Mouse (Mus musculus): ENCODE measurements at regions not wholly inside any gene's neighbourhood (a gene's known extent, or its start where the extent isn't known, plus 50 kb on each side); places are given as distances from the start of the nearest gene placed in this dataset.
A peak's percentile ranks its signal among the peaks of the same experiment; 100 is the strongest.

- no peak for DNase-seq
These were observed 239.5 kb upstream of the Trib2 start for GRCm38 (mm10) chr12:16056216-16056615.

GRCm38 (mm10) chr12:16054591-16054990 is 237.9 kb upstream of the Trib2 start:
- DNase-seq, result no peak

GRCm38 (mm10) chr12:16053735-16054134 is 237.0 kb upstream of the Trib2 start:
- DNase-seq, result no peak

GRCm38 (mm10) chr12:16052998-16053397 is 236.3 kb upstream of the Trib2 start:
- no peak for DNase-seq

GRCm38 (mm10) chr12:16052353-16052752 is 235.6 kb upstream of the Trib2 start:
- no peak for DNase-seq

GRCm38 (mm10) chr12:16051439-16051838 is 234.7 kb upstream of the Trib2 start:
- DNase-seq, result no peak

GRCm38 (mm10) chr12:16049545-16049944 is 232.8 kb upstream of the Trib2 start:
- DNase-seq, result no peak

GRCm38 (mm10) chr12:16046643-16047042 is 229.9 kb upstream of the Trib2 start:
- no peak for DNase-seq

GRCm38 (mm10) chr12:16045791-16046494 is 229.2 kb upstream of the Trib2 start:
- DNase-seq, result no peak

GRCm38 (mm10) chr12:16043466-16044214 is 226.9 kb upstream of the Trib2 start:
- DNase-seq, result no peak

- peak; percentile 79 for DNase-seq
These were observed 225.6 kb upstream of the Trib2 start for GRCm38 (mm10) chr12:16042362-16042761.

- DNase-seq, result no peak
These were observed 224.4 kb upstream of the Trib2 start for GRCm38 (mm10) chr12:16041129-16041528.

- DNase-seq, result no peak
These were observed 218.8 kb upstream of the Trib2 start for GRCm38 (mm10) chr12:16035551-16035950.

- DNase-seq, result no peak
These were observed 218.2 kb upstream of the Trib2 start for GRCm38 (mm10) chr12:16034691-16035515.

- DNase-seq, result no peak
These were observed 209.9 kb upstream of the Trib2 start for GRCm38 (mm10) chr12:16026654-16027053.

- no peak for DNase-seq
These were observed 206.6 kb upstream of the Trib2 start for GRCm38 (mm10) chr12:16023273-16023672.

- no peak for DNase-seq
These were observed 204.6 kb upstream of the Trib2 start for GRCm38 (mm10) chr12:16021202-16021821.

GRCm38 (mm10) chr12:16018237-16018636 is 201.5 kb upstream of the Trib2 start:
- DNase-seq, result no peak

GRCm38 (mm10) chr12:16016621-16017020 is 199.9 kb upstream of the Trib2 start:
- DNase-seq, result no peak

GRCm38 (mm10) chr12:16015596-16015995 is 198.9 kb upstream of the Trib2 start:
- DNase-seq, result no peak

- no peak for DNase-seq
These were observed 198.0 kb upstream of the Trib2 start for GRCm38 (mm10) chr12:16014679-16015078.

GRCm38 (mm10) chr12:16013861-16014630 is 197.3 kb upstream of the Trib2 start:
- DNase-seq, result peak; percentile 23
